Mouse (Mus musculus) midbrain, embryonic 11.5 days (tissue): ENCODE results near the gene Zfp335. TPM values are rescaled to one million over a fixed set of nuclear protein-coding genes. Genes with fewer than 3 reads are reported as not detected.

Experiments used
- ATAC-seq: fragments of 200-750 bp; cut with Nextera tagmentation; 2 replicates; pipeline ENCODE4 v1.8.0; 2017; ENCODE audit warnings: moderate TSS enrichment, moderate library complexity; ENCODE audit not compliant: low FRiP score
- DNase-seq: peaks from one replicate; pipeline ENCODE4 v3.0.0; 2015; ENCODE audit warnings: low spot score; ENCODE audit errors: missing footprints
- H3K27ac ChIP-seq: fragments of 300-500 bp; sonication (generic); 2 replicates; pipeline ENCODE4 v1.5.1; 2014; ENCODE audit warnings: low read depth, low read length
- H3K27me3 ChIP-seq: fragments of 300-500 bp; sonication (generic); 2 replicates; pipeline ENCODE4 v1.6.1; 2014; ENCODE audit warnings: mild to moderate bottlenecking, low read length, moderate library complexity, mixed read lengths; ENCODE audit not compliant: control insufficient read depth, insufficient read depth
- H3K36me3 ChIP-seq: fragments of 300-500 bp; sonication (generic); 2 replicates; pipeline ENCODE4 v1.6.1; 2014; ENCODE audit warnings: mild to moderate bottlenecking, low read length, moderate library complexity, mixed read lengths; ENCODE audit not compliant: control insufficient read depth, insufficient read depth
- H3K4me1 ChIP-seq: fragments of 300-500 bp; sonication (generic); 2 replicates; pipeline ENCODE4 v1.6.1; 2014; ENCODE audit warnings: low read length; ENCODE audit not compliant: control insufficient read depth, insufficient read depth
- H3K4me2 ChIP-seq: fragments of 300-500 bp; sonication (generic); 2 replicates; pipeline ENCODE4 v1.6.1; 2014; ENCODE audit warnings: mild to moderate bottlenecking, moderate library complexity
- H3K4me3 ChIP-seq: fragments of 300-500 bp; sonication (generic); 2 replicates; pipeline ENCODE4 v1.5.1; 2014; ENCODE audit warnings: low read depth, low read length
- H3K9ac ChIP-seq: fragments of 300-500 bp; sonication (generic); 2 replicates; pipeline ENCODE4 v1.6.1; 2014; ENCODE audit warnings: low read length
- H3K9me3 ChIP-seq: fragments of 300-500 bp; sonication (generic); 2 replicates; pipeline ENCODE4 v1.6.1; 2016; ENCODE audit warnings: low read length; ENCODE audit not compliant: control insufficient read depth
- whole genome bisulfite sequencing: fragments of 180-500 bp; shearing (Covaris S2); extraction: QIAGEN DNeasy Blood & Tissue Kit; methylation state at CpG from one replicate; pipeline ENCODE4 v1.1.7; 2014; 5-methylcytosine and 5-hydroxymethylcytosine counted together
- polyA plus RNA-seq: library from polyadenylated mRNA; unstranded; fragments of >200 nt; fragmentation: Nextera tagmentation; extraction: Ambion mirVana; gene quantifications from 2 replicates; pipeline ENCODE4 v1.2.1, GENCODE M21; 2014

The Zfp335 gene
- polyA plus RNA-seq, 1 experiment from 2014 or later = 8.8 TPM

DNA sequence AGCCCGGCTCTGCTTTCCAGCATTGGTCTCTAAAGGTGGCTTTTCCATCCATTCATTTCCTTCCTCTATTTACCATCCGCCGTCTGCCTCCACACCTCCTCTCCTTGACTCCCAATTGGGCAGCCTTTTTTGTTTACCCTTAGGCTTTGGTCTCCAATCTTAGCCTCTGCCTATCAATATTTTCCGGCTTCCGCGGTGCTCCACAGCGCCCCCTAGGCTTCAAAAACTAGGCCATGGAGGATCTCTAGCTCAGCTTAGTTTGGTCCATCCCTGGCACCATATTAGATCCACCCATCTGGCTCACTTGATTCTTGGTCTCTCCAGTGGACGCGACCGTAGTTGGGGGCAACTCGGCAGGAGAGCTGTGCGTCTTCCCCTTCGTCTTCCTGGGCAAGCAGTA lies 38.9 kb upstream of the Zfp335 start:
- Histone ChIP-seq H3K27ac (no peak overlapping the region), H3K9ac (no peak overlapping the region), H3K4me3 (no peak overlapping the region), H3K9me3 (no peaks in the 10 kb centered on the region), H3K36me3 (no peaks in the 10 kb centered on the region), H3K4me1 (peaks cover 5% of the 10 kb centered on the region; the same call in 1 of the 2 replicates), H3K4me2 (no peak overlapping the region), H3K27me3 (peaks cover 51% of the 10 kb centered on the region)
- WGBS = 29% methylated on average over 13 of the region's 13 CpGs
- DNase-seq = peak; percentile 90
- ATAC-seq = no peak

GRCm38 (mm10) chr2:164948962-164949361 lies 37.4 kb upstream of the Zfp335 start:
- H3K4me1 ChIP-seq = peaks cover 5% of the 10 kb centered on the region; the same call in 1 of the 2 replicates
- H3K9ac ChIP-seq = no peak overlapping the region
- no peak overlapping the region for H3K27ac ChIP-seq
- H3K4me3 ChIP-seq = 0 out of 2 replicates have a peak overlapping the region, but pooled peaks have one; percentile 5
- peaks cover 51% of the 10 kb centered on the region for H3K27me3 ChIP-seq
- 7% methylated on average over 25 of the region's 25 CpGs for WGBS
- DNase-seq = peak; percentile 91
- H3K36me3 ChIP-seq = no peaks in the 10 kb centered on the region
- H3K4me2 ChIP-seq = peak overlapping the region; percentile 22; the same call in 1 of the 2 replicates
- H3K9me3 ChIP-seq = no peaks in the 10 kb centered on the region
- ATAC-seq = no peak

GRCm38 (mm10) chr2:164947930-164948329 lies 36.4 kb upstream of the Zfp335 start:
- ATAC-seq (no peak), DNase-seq (no peak)
- H3K9ac ChIP-seq = no peak overlapping the region
- H3K36me3 ChIP-seq = no peaks in the 10 kb centered on the region
- peaks cover 5% of the 10 kb centered on the region; the same call in 1 of the 2 replicates for H3K4me1 ChIP-seq
- no peak overlapping the region for H3K4me3 ChIP-seq
- H3K9me3 ChIP-seq = no peaks in the 10 kb centered on the region
- 17% methylated on average over 7 of the region's 7 CpGs for WGBS
- no peak overlapping the region for H3K27ac ChIP-seq
- H3K4me2 ChIP-seq = no peak overlapping the region
- peaks cover 47% of the 10 kb centered on the region for H3K27me3 ChIP-seq

GRCm38 (mm10) chr2:164947506-164947905 lies 35.9 kb upstream of the Zfp335 start:
- DNase-seq = no peak
- H3K4me3 ChIP-seq = no peak overlapping the region
- WGBS = 18% methylated on average over 4 of the region's 4 CpGs
- no peak overlapping the region for H3K4me2 ChIP-seq
- H3K27ac ChIP-seq = no peak overlapping the region
- peaks cover 44% of the 10 kb centered on the region for H3K27me3 ChIP-seq
- no peak overlapping the region for H3K9ac ChIP-seq
- no peak for ATAC-seq
- H3K4me1 ChIP-seq = peaks cover 6% of the 10 kb centered on the region; the same call in 1 of the 2 replicates
- no peaks in the 10 kb centered on the region for H3K9me3 ChIP-seq
- no peaks in the 10 kb centered on the region for H3K36me3 ChIP-seq

- H3K9me3 ChIP-seq = no peaks in the 10 kb centered on the region
- no peak overlapping the region for H3K27ac ChIP-seq
- no peaks in the 10 kb centered on the region for H3K36me3 ChIP-seq
- no peak for DNase-seq
- peaks cover 18% of the 10 kb centered on the region for H3K4me1 ChIP-seq
- ATAC-seq = no peak
- no peak overlapping the region for H3K4me3 ChIP-seq
- WGBS = 12% methylated on average over 5 of the region's 5 CpGs
- H3K9ac ChIP-seq = no peak overlapping the region
- no peak overlapping the region for H3K4me2 ChIP-seq
- peaks cover 24% of the 10 kb centered on the region for H3K27me3 ChIP-seq
These were observed 31.2 kb upstream of the Zfp335 start for GRCm38 (mm10) chr2:164942692-164943290.

DNA sequence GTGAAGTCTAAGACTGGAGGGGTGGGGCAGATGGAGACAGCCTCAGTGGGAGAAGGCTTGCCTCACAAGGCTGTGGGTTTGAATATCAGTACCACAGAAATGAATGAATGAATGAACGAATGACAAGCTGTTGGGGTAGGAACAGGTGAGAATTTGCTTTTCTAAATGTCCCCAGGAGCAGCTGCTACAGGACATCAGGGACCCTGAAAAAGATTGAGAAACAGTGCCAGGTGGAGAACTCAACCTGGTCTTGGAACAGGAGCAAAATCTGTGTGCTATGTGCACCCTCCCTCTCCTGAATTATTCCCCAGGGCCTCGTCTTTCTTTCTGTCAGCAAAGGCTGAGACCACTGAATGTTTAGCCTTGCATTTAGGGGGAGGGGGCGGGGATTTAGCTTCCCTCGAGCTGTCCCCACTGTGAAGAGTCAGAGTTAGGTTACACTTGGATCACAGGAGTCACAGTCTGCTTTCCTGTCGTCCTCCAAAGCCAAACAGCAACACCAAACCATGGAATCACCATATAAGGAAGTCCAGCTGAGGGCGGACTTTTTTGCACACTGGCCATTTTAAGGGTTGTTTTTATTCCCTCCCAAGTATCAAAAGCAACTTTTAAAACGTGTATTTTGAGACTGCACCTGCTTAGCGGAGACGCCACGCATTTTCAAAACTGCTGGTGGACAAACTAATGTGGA lies 28.7 kb upstream of the Zfp335 start, which contains the start of gene Mmp9:
Gene Mmp9, plus strand, starts transcription at position 641 of the 691 bp plus-strand sequence.
- 21% methylated on average over 10 of the region's 10 CpGs for WGBS
- no peaks in the 10 kb centered on the region for H3K36me3 ChIP-seq
- no peak within 1 kb of the TSS for H3K4me2 ChIP-seq
- peaks cover 24% of the 10 kb centered on the region for H3K27me3 ChIP-seq
- H3K4me3 ChIP-seq = no peak within 1 kb of the TSS
- ATAC-seq (no peak; the same call in 1 of the 2 replicates), DNase-seq (no peak)
- no peak within 1 kb of the TSS for H3K27ac ChIP-seq
- H3K4me1 ChIP-seq = peaks cover 18% of the 10 kb centered on the region
- no peak within 1 kb of the TSS for H3K9ac ChIP-seq
- H3K9me3 ChIP-seq = no peaks in the 10 kb centered on the region

DNA sequence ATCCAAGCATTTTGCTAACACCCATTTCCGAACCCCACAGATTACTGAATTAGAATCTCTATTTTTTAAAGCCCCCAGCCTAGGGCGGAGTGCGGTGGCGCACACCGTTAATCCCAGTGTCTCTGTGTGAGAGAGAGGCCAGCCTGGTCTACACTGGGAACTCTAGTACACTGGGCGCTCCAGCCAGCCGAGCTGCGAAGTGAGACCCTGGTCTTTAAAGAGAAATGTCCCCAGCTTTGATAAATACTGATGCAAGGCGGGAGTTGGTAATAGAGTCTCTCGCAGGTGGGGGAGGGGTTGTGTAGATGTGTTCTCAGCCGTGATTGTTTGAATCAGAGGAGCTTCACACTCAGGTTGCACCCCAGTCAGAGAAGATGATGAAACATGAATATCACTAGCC lies 27.5 kb upstream of the Zfp335 start:
- no peaks in the 10 kb centered on the region for H3K36me3 ChIP-seq
- ATAC-seq (peak; percentile 62; the same call in 1 of the 2 replicates), DNase-seq (peak; percentile 91)
- peak overlapping the region; percentile 11; the same call in 1 of the 2 replicates for H3K4me3 ChIP-seq
- 3% methylated on average over 11 of the region's 11 CpGs for WGBS
- no peak overlapping the region for H3K27ac ChIP-seq
- peak overlapping the region; percentile 1; the same call in 1 of the 2 replicates for H3K9ac ChIP-seq
- H3K4me1 ChIP-seq = peaks cover 18% of the 10 kb centered on the region
- peaks cover 24% of the 10 kb centered on the region for H3K27me3 ChIP-seq
- peak overlapping the region; percentile 53 for H3K4me2 ChIP-seq
- H3K9me3 ChIP-seq = no peaks in the 10 kb centered on the region

- no peak overlapping the region for H3K27ac ChIP-seq
- peaks cover 18% of the 10 kb centered on the region for H3K4me1 ChIP-seq
- no peaks in the 10 kb centered on the region for H3K36me3 ChIP-seq
- peaks cover 24% of the 10 kb centered on the region for H3K27me3 ChIP-seq
- peak overlapping the region; percentile 53 for H3K4me2 ChIP-seq
- H3K9ac ChIP-seq = peak overlapping the region; percentile 6; the same call in 1 of the 2 replicates
- ATAC-seq (peak; percentile 81), DNase-seq (peak; percentile 93)
- 4% methylated on average over 39 of the region's 39 CpGs for WGBS
- peak overlapping the region; percentile 11 for H3K4me3 ChIP-seq
- no peaks in the 10 kb centered on the region for H3K9me3 ChIP-seq
These were observed 26.9 kb upstream of the Zfp335 start for GRCm38 (mm10) chr2:164938146-164939091.
